Mouse (Mus musculus): Measurements from ENCODE around the gene Il17re.

Il17re gene

DNA sequence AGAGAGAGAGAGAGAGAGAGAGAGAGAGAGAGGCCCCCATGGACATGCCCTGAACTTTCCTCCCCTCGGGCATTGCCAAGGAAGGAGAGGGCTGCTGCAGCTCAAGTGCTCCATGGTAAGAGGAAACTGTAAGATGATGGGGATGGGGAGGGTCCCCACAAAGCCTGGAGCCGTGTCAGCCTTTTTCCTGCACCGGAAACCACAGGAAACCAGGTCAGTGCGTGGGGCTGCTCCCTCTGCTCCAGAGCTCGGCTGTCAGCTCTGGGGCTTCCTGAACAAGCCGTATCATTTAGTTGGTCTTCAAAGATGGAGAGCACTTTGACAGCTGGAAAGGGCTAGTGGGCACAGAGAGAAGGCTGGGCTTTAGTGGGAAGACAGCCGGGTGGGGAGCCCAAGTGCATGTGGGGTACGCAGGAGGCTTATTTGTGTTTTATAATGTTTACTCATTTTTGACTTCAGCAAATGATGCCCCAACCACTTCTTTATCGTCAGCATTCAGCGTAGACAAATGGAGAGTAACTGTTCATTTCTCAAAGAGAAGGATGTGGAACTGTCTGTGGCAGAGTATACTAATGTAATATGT is at the start of gene Il17re:
TSS of gene Il17re (plus strand) at position 533 of the 583 bp plus-strand sequence.
- in situ Hi-C loops (cut with MboI; ENCODE audit: low sequenced_read_pairs): no loop called here

DNA sequence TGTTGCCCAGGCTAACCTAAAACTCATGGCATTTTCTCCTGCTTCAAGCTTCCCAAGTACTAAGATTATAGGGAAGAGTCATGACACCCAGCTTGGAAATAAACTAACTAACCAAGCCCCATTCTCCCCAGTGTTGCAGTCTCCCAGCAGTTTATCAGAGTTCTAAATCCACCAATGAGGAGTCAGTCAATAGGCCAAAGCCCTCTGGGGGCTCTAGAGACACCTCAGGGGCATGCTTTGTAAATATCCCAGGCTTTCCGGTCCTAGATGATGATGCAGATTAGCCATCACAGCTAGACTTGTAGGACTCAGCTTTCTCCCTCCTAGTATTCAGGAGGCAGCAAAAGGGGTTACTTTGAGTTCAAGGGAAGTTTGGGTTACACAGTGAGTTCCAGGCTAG is 48.3 kb upstream of the Il17re start:
- in situ Hi-C loops (cut with MboI; ENCODE audit: low sequenced_read_pairs): no loop called here

DNA sequence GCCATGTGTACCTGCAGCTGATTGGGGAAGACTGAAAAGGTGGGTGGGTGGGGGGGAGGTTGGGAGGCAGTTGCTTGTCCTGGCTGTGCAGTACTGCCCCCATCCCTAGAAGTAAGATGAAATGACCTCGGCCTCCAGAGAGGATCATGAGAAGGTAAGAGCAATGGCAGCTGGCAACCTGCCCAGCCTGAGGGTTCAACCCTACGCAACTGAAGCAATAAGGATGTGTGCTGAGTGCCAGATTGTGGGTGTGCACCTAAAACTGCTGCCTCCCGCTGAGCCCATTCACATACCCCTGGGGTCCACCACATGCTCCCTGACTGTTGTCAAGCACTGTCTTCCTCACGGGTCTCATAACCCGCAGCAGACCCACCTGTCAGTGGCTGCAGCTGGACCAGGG is 41.9 kb upstream of the Il17re start:
- in situ Hi-C loops (cut with MboI; ENCODE audit: low sequenced_read_pairs): no loop called here

DNA sequence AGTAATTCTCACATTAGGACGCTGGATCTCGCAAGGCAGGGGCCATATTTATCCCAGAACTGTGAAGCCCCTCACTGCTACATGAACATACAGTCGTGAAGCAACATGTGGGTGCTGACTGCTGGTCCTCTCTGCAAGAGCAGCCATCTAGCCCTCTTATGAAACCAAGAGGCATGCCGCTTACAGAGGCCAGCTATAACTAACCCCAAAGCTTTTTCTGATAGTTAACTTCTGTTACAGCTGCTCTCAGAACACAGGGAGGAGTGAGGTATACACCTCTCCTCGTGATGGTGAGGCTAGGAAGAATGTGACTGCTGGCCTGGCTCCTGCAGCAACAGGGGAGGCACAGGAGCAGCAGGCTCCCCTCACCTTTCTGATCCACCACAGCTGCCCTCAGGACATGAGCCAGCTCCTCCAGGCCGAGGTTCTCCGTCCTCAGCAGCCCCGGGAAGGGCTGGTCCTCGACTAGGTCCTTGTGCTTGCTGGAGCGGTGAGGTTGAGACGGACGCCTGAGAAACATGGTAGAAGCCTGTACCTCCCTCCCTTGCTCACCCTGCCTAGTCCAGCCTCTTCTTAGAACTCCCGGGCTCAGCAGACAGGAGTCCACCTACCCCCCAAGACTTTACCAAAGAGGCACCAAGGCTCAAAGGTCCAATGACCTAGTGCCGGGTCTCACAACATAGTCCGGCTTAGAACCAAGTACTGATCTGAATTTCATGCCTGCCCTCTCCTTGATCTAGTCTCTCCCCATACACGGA is 39.7 kb upstream of the Il17re start:
- in situ Hi-C loops (cut with MboI; ENCODE audit: low sequenced_read_pairs): no loop called here

DNA sequence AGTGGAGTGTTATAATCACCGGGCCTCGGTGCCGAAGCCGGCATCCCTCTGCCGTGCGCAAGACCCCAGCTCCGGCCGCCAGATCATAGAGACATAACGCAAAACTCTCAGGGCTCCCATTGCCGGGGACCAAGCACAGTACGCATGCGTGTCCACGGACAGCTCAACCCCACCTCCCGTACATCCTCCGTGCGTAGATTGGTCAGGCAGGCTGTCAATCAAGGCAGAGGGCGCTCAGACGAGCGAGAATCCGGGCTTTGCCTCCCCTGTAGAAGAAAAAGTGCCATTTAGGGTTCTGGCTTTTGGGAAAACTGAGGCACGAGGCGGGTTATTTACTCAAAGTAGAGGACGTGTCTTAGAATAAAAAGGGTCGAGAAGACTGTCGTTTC is 39.1 kb upstream of the Il17re start, which contains the start of gene Rpusd3:
TSS of gene Rpusd3 (minus strand) at position 142 of the 389 bp plus-strand sequence.
- in situ Hi-C loops (cut with MboI; ENCODE audit: low sequenced_read_pairs): no loop called here

DNA sequence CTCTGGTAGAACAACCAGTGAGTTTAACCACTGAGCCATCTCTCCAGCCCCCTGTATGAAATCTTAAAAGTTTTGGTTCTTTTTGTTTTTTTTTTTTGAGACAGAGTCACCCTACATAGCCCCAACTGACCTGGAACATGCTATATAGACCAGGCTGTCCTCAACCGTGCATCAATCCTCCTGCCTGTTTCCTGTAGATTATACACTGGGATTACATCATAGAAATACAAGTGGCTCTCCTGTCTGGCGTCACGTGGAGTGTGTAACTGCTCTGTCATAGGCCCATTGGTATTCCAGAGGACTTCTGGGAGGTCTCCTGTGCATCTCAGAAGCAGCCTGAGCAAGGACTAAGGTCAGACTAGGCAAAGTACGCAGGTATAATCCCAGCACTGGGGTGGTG is 35.3 kb upstream of the Il17re start:
- in situ Hi-C loops (cut with MboI; ENCODE audit: low sequenced_read_pairs): no loop called here

DNA sequence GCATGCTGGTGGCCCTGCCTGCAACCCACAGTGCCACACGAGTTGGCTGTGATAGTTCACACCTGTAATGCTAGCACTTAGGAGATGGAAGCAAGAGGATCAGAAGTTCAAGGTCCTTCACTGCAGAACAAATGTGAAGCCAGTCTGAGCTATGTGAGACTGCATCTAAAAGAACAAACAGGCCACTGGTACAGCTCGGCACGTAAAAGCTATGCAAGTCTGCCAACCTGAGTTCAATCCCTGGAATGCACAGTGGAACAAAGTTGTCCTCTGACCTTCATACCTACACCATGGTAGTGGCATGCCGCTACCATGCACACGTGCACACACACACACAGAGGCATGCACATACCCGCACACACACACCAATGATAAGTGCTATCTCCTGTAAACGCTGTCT is 34.1 kb upstream of the Il17re start:
- in situ Hi-C loops (cut with MboI; ENCODE audit: low sequenced_read_pairs): no loop called here

DNA sequence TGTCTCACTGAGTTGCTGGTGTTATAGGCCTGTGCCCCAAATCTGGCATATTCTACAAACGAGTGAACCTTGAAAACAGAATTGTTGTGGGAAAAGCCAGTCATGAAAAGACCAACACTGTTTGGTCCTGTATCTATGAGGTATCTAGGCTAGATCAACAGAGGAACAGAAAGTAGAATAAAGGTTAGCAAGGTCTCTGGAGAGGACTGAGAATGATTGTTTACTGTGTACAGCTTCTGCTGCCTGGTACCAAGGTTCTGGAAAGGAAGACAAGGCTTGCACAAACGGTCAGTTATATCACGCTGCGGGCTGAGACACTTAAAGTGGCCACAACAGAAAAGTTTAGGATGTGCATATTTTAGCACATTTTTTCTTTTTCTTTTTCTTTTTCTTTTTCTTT is 31.6 kb upstream of the Il17re start:
- in situ Hi-C loops (cut with MboI; ENCODE audit: low sequenced_read_pairs): no loop called here

DNA sequence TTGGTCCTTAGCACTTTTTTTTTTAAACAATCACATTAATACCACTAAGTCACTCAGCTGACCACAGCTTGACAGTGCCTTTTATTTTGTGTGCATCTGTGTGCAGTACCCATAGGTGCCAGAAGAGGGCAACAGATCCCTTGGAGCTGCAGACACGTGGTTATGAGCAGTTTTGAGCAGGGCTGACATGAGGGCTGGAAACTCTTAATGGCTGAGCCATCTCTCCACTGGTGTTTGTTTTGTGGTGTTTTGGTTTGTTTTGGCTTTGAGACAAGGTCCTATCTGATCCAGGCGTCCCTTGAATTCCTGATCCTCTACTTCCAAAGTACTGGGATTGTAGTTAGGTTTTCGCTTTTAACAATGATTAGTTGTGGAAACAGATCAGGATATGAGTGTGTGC is 30.9 kb upstream of the Il17re start:
- in situ Hi-C loops (cut with MboI; ENCODE audit: low sequenced_read_pairs): no loop called here

DNA sequence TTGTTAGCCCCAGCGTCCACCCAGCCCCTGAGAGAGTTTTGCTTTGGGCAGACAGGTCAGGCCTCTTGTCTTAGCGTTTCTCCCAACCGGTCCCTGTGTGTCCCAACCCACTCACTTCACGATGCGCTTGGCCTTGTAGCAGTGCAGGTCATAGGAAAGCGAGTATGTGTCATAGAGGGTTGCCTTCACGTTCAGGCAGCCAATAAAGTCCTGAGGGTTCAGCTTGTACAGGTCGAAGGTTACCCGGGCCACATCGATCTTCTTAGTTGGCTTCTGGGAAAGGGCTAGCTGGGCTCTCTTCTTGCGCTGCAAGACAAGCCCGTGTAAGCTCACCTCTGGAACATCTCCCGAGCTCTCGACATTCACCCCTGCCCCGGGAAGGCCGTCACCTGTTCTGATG is 30.3 kb upstream of the Il17re start:
- in situ Hi-C loops (cut with MboI; ENCODE audit: low sequenced_read_pairs): no loop called here

DNA sequence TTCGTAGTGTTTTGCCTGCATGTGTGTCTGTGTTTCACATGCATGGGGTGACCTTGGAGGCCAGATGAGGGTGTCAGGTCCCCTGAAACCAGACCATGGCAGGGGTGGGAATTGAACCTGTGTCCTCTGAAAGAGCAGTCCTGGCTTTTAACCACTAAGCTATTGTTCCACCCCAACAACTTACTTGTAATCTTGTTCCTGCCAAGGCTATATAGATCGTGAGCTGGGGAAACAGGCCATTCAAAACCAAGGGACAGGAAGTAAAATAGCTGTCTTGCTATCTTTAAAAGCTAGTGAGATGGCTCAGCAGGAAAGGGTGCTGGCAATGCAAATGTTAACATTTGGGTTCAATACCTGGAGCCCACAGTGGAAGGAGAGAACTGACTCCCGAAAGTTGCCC is 28.3 kb upstream of the Il17re start:
- in situ Hi-C loops (cut with MboI; ENCODE audit: low sequenced_read_pairs): no loop called here

DNA sequence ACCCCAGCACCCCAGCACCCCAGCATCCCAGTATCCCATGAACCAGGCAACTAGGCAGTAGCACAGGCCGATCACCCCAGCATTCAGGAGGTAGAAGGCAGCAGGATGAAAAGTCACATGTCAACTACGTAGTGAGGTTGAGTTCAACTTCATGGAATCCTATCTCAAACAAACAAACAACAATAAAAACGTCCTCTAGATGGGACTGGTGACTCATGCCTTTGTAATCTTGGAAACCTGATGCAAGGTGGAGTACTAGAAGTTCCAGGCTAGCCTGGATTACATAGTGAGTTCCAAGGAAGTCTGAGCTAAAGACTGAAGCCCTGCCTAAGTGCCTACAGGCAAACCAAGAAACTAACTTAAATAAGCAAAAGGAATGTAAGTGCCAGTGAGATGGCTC is 27.4 kb upstream of the Il17re start:
- in situ Hi-C loops (cut with MboI; ENCODE audit: low sequenced_read_pairs): no loop called here

DNA sequence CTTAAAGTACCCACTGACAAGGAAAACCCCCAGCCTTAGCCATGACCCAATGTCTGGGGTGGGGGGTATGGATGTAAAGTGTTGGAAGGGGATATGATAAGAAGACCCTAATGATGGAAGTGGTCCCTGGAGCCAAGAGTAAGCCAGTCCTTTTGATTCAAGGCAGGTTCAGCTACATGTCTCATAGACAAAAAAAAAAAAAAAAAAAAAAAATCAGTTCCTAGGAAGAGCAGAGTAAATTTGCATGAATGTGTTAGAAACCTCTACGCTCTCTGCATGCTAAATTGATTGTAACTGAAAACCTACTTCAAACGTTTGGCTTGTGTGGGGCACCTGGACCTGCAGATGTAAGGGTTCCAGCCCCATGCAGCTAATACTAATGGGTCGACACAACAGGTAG is 26.5 kb upstream of the Il17re start:
- in situ Hi-C loops (cut with MboI; ENCODE audit: low sequenced_read_pairs): no loop called here

DNA sequence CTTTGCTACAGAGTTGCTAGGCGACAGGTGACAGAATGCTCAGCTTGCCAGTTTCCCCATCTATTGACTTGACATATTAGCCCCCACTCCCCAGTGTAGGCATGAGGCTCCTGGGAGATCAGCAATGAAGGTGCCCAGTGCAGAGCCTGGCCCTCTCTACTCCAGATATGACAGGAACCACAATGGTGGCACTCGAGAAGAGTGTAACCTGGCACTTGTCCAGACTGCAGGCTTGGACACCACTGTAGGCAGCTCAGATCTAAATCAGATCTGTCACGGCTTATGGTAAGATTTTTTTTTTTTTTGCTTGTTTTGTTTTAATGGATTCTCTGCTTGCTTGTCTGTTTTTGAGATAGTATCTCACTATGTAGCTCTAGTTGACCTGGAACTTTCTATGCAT is 24.6 kb upstream of the Il17re start:
- in situ Hi-C loops (cut with MboI; ENCODE audit: low sequenced_read_pairs): no loop called here

DNA sequence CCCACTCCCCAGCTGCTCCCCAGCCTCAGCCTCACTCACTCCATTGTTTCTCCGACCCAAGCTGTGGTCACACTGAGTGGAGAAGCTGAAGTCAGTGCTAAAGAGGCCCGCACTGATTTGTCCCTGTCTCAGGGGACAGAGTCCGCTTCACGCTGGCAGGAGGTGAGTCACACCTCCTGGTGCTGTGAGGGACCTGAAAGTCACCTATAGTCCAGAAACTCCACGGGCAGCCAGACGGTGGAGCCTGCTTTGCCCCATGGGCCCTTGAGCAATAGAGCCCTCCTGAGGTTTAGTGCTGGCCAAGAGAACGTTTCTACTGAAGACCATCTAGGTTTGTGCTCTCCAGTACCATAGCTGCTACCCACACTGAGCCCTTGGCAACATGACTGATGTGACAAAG is 23.6 kb upstream of the Il17re start:
- in situ Hi-C loops (cut with MboI; ENCODE audit: low sequenced_read_pairs): no loop called here

DNA sequence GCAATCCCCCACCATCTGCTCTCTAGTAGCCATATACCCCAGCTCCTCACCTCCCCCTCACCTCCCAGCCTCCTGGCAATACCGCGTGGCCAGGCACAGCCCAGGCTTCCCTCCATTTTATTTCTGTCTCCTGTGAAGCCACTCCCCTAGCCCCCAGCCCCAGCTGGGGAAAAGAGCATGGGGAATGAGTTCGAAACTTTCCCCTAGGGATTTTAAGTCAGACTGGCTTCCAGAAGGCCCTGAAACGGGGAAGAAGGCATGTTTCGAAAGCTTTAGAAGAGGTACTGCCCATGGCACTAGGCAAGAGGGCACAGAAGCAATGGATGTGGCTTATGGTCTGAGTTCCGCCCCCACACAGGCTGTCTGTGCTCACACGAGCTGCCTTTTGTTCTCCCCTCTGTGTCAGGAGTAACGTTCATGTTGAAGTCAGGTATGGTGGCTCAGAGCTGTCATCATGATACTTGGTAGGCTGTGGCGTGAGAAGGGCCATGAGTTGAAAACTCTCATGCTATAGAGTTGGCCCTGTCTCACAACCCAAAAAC is 22.5 kb upstream of the Il17re start, which contains the start of gene Cidec:
TSS of gene Cidec (minus strand) at position 97 of the 542 bp plus-strand sequence.
- in situ Hi-C loops (cut with MboI; ENCODE audit: low sequenced_read_pairs): no loop called here

DNA sequence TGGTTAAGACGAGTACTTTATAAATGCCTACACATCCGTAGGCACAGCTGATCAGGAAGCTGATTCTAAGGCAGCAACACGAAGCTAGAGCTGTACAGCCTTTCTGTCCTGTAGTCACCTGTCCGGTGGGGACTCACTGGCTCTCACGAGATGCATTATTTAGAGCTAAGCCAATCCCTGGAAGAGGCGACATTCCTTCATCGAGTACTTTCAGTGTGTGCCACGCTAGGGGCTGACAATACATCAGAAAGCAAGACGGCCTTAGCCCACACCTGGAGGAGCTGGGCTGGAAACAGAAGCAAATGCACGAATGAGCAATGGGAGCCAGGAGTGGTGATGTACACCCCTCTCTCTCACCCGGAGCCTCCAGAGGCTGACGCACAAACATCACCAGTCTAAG is 21.1 kb upstream of the Il17re start:
- in situ Hi-C loops (cut with MboI; ENCODE audit: low sequenced_read_pairs): no loop called here

DNA sequence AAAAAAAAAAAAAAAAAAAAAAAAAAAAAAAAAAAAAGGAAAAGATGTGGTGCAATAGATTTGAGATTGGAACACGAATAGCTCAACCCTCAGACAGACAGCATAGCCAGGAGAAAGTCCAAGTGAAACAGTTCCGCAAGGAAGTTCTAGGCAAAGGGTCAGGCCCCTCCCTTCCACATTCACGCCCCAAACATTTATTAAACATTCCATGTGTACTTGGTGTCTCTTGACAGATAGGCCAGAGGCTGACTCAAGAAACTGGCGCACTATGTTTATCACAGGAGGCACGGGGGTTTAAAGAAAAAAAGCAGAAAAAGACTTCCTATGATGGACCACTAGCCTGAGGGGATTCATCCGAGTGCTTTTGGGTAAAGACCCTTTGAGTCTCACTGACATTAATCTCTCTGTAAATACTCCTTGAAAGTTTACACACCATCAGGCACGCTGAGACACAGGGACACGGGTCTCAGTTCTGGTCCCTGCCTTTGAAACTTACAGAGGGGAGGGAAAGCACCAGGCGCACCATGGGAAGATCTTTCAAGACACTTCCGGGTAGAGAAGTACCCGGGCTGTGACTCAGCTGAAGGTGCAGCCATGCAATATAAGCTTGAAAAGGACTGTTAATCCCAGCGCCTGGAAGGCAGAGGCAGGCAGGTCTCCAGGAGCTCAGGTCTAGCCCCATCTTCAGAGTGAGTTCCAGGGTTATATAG is 19.4 kb upstream of the Il17re start:
- in situ Hi-C loops (cut with MboI; ENCODE audit: low sequenced_read_pairs): no loop called here

DNA sequence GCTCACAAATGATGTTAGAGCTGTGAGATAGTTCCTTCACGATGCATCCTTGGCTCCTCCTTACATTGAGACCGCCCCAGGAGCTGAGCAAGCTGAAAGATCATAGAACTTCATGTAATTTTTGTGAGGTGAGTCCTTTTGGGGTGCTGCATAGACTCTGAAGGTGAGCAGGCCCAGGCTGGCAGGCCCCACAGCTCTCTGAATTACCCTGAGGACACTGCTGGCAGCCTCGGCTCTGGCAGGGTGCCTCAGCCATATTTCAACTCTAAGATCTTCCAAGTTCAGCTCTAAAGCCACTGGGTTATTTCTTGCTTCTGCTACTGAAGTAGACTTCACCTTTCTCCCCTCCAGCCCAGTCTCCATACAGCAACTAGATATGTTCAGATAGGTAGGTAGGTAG is 17.6 kb upstream of the Il17re start:
- in situ Hi-C loops (cut with MboI; ENCODE audit: low sequenced_read_pairs): no loop called here

DNA sequence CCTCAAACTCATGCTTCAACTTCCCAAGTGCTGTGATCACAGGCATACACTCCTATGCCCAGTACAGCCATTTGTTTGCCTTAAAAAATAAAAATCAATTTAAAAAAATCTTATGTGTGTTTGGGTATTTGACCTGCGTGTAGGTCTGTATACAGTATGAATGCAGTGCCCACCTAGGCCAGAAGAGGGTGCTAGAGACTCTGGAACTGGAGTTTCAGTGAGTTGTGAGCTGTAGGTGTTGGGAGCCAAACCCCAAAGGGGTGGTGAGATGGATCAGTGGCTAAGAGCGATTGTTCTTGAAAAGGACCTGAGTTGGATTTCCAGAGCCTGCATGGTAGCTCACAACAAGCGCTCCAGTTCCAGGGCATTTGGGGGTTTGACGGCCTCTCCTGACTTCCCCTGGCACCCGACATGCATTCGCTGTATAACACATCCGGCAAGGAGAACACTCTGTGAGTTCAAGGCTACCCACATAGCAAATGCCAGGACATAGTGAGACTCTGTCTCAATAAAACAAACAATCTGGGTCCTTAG is 17.1 kb upstream of the Il17re start:
- in situ Hi-C loops (cut with MboI; ENCODE audit: low sequenced_read_pairs): no loop called here

DNA sequence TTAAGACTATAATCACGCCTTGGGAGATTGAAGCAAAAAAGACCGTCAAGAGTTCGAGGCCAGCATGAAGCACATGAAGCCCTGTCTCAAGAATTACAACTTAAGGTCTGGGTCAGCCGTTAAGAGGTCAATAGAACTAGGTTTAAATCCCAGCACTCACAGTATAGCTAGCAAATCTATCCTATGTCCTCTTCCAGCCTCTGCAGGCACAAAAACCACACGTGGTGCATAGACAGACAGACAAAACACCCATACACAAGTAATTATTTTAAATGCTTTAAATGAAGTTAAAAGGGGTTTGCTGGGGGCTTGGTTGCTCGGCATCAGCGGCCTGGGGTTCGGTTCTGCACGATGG is 16.2 kb upstream of the Il17re start:
- in situ Hi-C loops (cut with MboI; ENCODE audit: low sequenced_read_pairs): no loop called here
